Mouse (Mus musculus) testis, adult 2 months (tissue): ENCODE measurements around the gene Nsmce4a.

Experiments used
- CTCF ChIP-seq: fragments of 200-500 bp; IDR thresholded peaks from 2 replicates; pipeline ENCODE4 v1.5.1; 2012; ENCODE audit warnings: low read depth, mild to moderate bottlenecking, inconsistent platforms, low read length, moderate library complexity; ENCODE audit not compliant: control insufficient read depth, insufficient read depth, insufficient replicate concordance
- POLR2A ChIP-seq: fragments of 200-500 bp; IDR thresholded peaks from 2 replicates; pipeline ENCODE4 v1.6.1; 2012; ENCODE audit warnings: low read depth, mild to moderate bottlenecking, inconsistent platforms, low read length, moderate library complexity; ENCODE audit not compliant: control insufficient read depth

- no peak for TF ChIP-seq POLR2A
- no peak for TF ChIP-seq CTCF
Observed at GRCm38 (mm10) chr7:130590081-130590828, 17.3 kb upstream of the Nsmce4a start.
